Mouse (Mus musculus) kidney, adult 2 months (tissue): ENCODE data around the gene Hormad2. TPM values are rescaled to one million over a fixed set of nuclear protein-coding genes. Genes with fewer than 3 reads are reported as not detected.

Experiments
- DNase-seq: peaks from one replicate; pipeline ENCODE4 v3.0.0; 2021
- H3K27ac ChIP-seq: fragments of 200-500 bp; 2 replicates; pipeline ENCODE4 v1.5.1; 2012; ENCODE audit warnings: low read depth, low read length, control low read depth, inconsistent platforms; ENCODE audit not compliant: insufficient read depth
- H3K27me3 ChIP-seq: fragments of 200-500 bp; replicated peaks from 2 replicates; pipeline ENCODE4 v1.6.1; 2012; ENCODE audit warnings: mild to moderate bottlenecking, moderate library complexity, low read length, inconsistent platforms; ENCODE audit not compliant: control insufficient read depth, insufficient read depth
- H3K36me3 ChIP-seq: fragments of 200-500 bp; 2 replicates; pipeline ENCODE4 v1.6.1; 2012; ENCODE audit warnings: mild to moderate bottlenecking, moderate library complexity, low read length, inconsistent platforms; ENCODE audit not compliant: control insufficient read depth, insufficient read depth
- H3K4me1 ChIP-seq: fragments of 200-500 bp; 2 replicates; pipeline ENCODE4 v1.6.1; 2011; ENCODE audit warnings: low read length; ENCODE audit not compliant: control insufficient read depth, insufficient read depth
- H3K4me3 ChIP-seq: fragments of 200-500 bp; 2 replicates; pipeline ENCODE4 v1.5.1; 2011; ENCODE audit warnings: mild to moderate bottlenecking, low read depth, low read length, control low read depth; ENCODE audit not compliant: insufficient read depth
- CTCF ChIP-seq: fragments of 200-500 bp; conservative IDR thresholded peaks from 2 replicates; pipeline ENCODE4 v1.5.1; 2011; ENCODE audit warnings: low read depth, mild to moderate bottlenecking, control low read depth, low read length, moderate library complexity, mixed read lengths; ENCODE audit not compliant: insufficient read depth, insufficient read length
- POLR2A ChIP-seq: fragments of 200-500 bp; IDR thresholded peaks from one replicate; pipeline ENCODE4 v1.6.1; 2011; ENCODE audit warnings: low read depth, low read length, control low read depth
- WGBS: fragments of 180-500 bp; shearing (Covaris S2); methylation state at CpG from one replicate; pipeline ENCODE4 v1.1.7; 2018; 5-methylcytosine and 5-hydroxymethylcytosine counted together
- polyA plus RNA-seq: library from polyadenylated mRNA; depleted of rRNA; stranded (reverse); fragments of >200 nt; gene quantifications from 2 replicates; pipeline ENCODE4 v1.2.3, GENCODE M21; 2012

Hormad2 gene
- polyA plus RNA-seq, 1 experiment: not detected

- 94% methylated on average over 1 of the region's 1 CpGs for WGBS
- H3K36me3 ChIP-seq: no peaks in the 10 kb centered on the region
- TF ChIP-seq POLR2A (no peak), CTCF (no peak)
- no peaks in the 10 kb centered on the region for H3K27me3 ChIP-seq
- H3K27ac ChIP-seq: no peak overlapping the region
- no peak for DNase-seq
- no peak overlapping the region for H3K4me3 ChIP-seq
- H3K4me1 ChIP-seq: no peaks in the 10 kb centered on the region
These were observed 101.6 kb downstream of the Hormad2 start for GRCm38 (mm10) chr11:4339275-4339674.

- no peak for DNase-seq
- WGBS: 80% methylated on average over 8 of the region's 8 CpGs
- H3K27me3 ChIP-seq: no peaks in the 10 kb centered on the region
- H3K36me3 ChIP-seq: no peaks in the 10 kb centered on the region
- no peak overlapping the region for H3K4me3 ChIP-seq
- no peaks in the 10 kb centered on the region for H3K4me1 ChIP-seq
- H3K27ac ChIP-seq: no peak overlapping the region
- TF ChIP-seq CTCF (no peak), POLR2A (no peak)
These were observed 104.1 kb downstream of the Hormad2 start for GRCm38 (mm10) chr11:4336693-4337283.

DNA sequence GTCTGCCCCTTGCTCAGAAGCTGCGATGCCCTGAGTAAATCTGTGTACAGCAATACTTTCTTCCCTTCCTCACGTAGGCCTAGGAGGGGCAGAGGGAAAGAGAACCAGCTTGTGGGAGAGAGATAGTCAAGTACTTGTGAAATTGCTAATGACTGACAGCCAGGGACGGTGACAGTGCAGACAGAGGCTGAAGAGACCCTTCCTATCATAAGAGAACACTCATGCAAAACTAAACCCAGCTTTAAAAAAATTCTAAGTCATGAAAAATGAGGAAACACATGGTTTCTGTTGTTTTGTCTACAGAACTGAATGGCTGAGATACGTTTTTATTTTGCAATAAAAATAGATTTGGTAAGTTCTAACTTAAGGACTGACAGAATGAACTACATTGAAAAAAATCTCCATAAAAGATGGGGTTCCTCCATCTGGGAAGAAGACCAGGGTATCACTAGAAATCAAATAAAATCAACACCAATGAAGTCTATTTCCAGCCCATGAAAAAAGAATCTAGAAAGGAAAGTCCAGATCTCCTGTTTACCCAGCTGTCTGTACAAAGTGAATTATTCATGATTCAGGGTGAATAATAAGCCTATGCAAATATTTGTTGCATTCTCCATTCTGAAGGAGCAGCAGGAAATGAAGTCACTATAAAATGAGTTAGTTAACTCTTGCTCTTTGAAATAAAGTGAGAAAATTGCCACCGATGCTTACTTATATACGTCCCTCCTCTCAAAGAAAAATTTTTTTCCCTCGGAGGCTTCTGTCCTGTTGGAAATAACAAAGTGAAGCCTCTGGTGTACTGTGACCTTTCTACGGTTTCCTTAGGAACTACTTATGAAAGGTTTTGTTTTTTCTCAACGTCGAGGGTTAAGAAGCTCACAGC is 104.9 kb downstream of the Hormad2 start:
- Histone ChIP-seq H3K27me3 (no peaks in the 10 kb centered on the region), H3K4me1 (no peaks in the 10 kb centered on the region), H3K36me3 (no peaks in the 10 kb centered on the region), H3K4me3 (no peak overlapping the region), H3K27ac (no peak overlapping the region)
- 49% methylated on average over 10 of the region's 10 CpGs for WGBS
- DNase-seq: no peak
- TF ChIP-seq CTCF (no peak), POLR2A (no peak)

DNA sequence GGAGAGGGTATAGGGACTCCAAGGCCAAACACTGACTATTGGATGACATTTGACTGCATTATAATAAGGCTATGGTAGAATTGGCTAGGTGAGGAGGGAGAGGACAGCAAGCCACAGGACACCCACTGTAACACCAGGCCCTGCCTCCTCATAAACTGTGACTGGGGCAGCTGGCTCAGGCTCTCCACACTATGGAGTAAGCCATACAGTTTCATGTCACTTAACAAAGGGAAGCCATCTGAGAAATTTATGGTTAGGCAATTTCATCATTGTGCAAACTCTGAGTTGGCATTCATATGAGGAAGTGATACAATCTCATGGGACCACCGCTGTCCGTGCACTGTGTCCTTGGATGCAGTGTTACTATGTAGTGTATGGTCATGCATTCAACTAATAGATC is 107.9 kb downstream of the Hormad2 start:
- no peak for DNase-seq
- H3K4me3 ChIP-seq: no peak overlapping the region
- no peak overlapping the region for H3K27ac ChIP-seq
- no peaks in the 10 kb centered on the region for H3K27me3 ChIP-seq
- 82% methylated on average over 2 of the region's 2 CpGs for WGBS
- H3K36me3 ChIP-seq: no peaks in the 10 kb centered on the region
- TF ChIP-seq POLR2A (no peak), CTCF (no peak)
- H3K4me1 ChIP-seq: no peaks in the 10 kb centered on the region

DNA sequence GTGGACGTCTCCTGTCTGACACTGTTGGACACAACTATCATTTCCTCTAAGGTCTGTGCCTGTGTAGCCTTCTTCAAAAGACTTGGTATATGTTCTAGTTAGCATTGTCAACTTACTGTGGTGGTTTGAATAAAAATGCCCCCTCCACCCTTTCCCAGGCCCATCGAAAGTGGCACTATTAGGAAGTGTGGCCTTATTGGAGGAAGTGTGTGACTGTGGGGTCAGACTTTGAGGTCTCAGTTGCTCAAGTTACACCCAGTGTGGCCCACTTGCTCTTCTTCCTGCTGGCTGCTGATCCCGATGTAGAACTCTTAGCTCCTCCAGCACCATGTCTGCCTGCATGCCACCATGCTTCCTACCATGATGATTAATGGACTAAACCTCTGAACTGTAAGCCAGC is 112.7 kb downstream of the Hormad2 start:
- TF ChIP-seq CTCF: no peak
- no peak for TF ChIP-seq POLR2A
- Histone ChIP-seq H3K4me1 (no peaks in the 10 kb centered on the region), H3K27ac (no peak overlapping the region), H3K4me3 (no peak overlapping the region), H3K27me3 (no peaks in the 10 kb centered on the region), H3K36me3 (no peaks in the 10 kb centered on the region)
- DNase-seq: no peak
- WGBS: 72% methylated on average over 3 of the region's 3 CpGs

GRCm38 (mm10) chr11:4323481-4323880 is 117.4 kb downstream of the Hormad2 start:
- no peak overlapping the region for H3K4me3 ChIP-seq
- no peaks in the 10 kb centered on the region for H3K4me1 ChIP-seq
- H3K36me3 ChIP-seq: no peaks in the 10 kb centered on the region
- H3K27me3 ChIP-seq: no peaks in the 10 kb centered on the region
- no peak overlapping the region for H3K27ac ChIP-seq
- WGBS: 72% methylated on average over 11 of the region's 11 CpGs
- TF ChIP-seq CTCF: no peak
- TF ChIP-seq POLR2A: no peak
- no peak for DNase-seq

GRCm38 (mm10) chr11:4322943-4323342 is 118.0 kb downstream of the Hormad2 start:
- H3K36me3 ChIP-seq: no peaks in the 10 kb centered on the region
- H3K27me3 ChIP-seq: no peaks in the 10 kb centered on the region
- no peak for DNase-seq
- H3K4me1 ChIP-seq: no peaks in the 10 kb centered on the region
- 58% methylated on average over 6 of the region's 6 CpGs for WGBS
- TF ChIP-seq POLR2A: no peak
- TF ChIP-seq CTCF: no peak
- H3K4me3 ChIP-seq: no peak overlapping the region
- no peak overlapping the region for H3K27ac ChIP-seq
